8 mouse cellular contexts compared by ENCODE assay signal in genomic region chr4:83485250-83485649, GRCm38 (mm10). TPM values are rescaled to one million over a fixed set of nuclear protein-coding genes. Genes with fewer than 3 reads are reported as not detected.
A peak's percentile ranks its signal among the peaks of the same experiment; 100 is the strongest.
DNase-seq lines count a peak whose midpoint lies in the region; ATAC-seq and TF ChIP-seq lines count a peak whose summit lies in the region.

No protein-coding gene starts in this region.

- H3K4me3 ChIP-seq in heart, embryonic 11.5 days (ENCODE audit: low read depth, low read length) = peak overlapping the region; percentile 96
- peak overlapping the region; percentile 74 to 92 (median 81) for H3K4me3 ChIP-seq in CH12.LX (replicated peaks in 1 of 3; ENCODE audit: low read depth in 2 of 3, low read length in 2 of 3, poor library complexity in 1 of 3)
- peak overlapping the region; percentile 92 for H3K4me3 ChIP-seq in forebrain, embryonic 13.5 days
- H3K4me3 ChIP-seq in liver, embryonic 14.5 days (ENCODE audit: insufficient read depth in 1 of 2, low read depth in 2 of 2, low read length in 2 of 2) = peak overlapping the region; percentile 81 to 90

- H3K4me1 ChIP-seq in heart, embryonic 11.5 days (ENCODE audit: control insufficient read depth, insufficient read depth, low read length) = peaks cover 9% of the 10 kb centered on the region; the same call in 1 of the 2 replicates
- peaks cover 7 to 56% of the 10 kb centered on the region in 2 experiments; a peak in 3 of 4 replicates for H3K4me1 ChIP-seq in CH12.LX (ENCODE audit: control insufficient read depth in 1 of 2, insufficient read depth in 2 of 2)
- peaks cover 35% of the 10 kb centered on the region for H3K4me1 ChIP-seq in forebrain, embryonic 13.5 days
- peaks cover 0 to 13% of the 10 kb centered on the region in 2 experiments; a peak in 3 of 4 replicates for H3K4me1 ChIP-seq in liver, embryonic 14.5 days (replicated peaks; ENCODE audit: control insufficient read depth in 2 of 2, insufficient read depth in 2 of 2, low read length in 1 of 2)

- no peak for DNase-seq in heart, postnatal 25 days (ENCODE audit: low spot score)
- DNase-seq in CH12.LX (ENCODE audit: extremely low read depth) = no peak
- no peak for DNase-seq in liver, embryonic 14.5 days (ENCODE audit: low read depth in 3 of 3, low spot score in 3 of 3)
- DNase-seq in right cerebral cortex, postnatal 25 days = no peak
- no peak for DNase-seq in cerebellum, postnatal 25 days

- H3K36me3 ChIP-seq in heart, embryonic 11.5 days (ENCODE audit: control insufficient read depth, insufficient read depth, low read length) = peaks cover 2% of the 10 kb centered on the region; the same call in 1 of the 2 replicates
- H3K36me3 ChIP-seq in CH12.LX (replicated peaks in 1 of 2; ENCODE audit: control insufficient read depth in 1 of 2, insufficient read depth in 1 of 2, low read length in 1 of 2) = peaks cover 25 to 42% of the 10 kb centered on the region in 2 experiments
- peaks cover 26% of the 10 kb centered on the region for H3K36me3 ChIP-seq in forebrain, embryonic 13.5 days (ENCODE audit: poor library complexity, severe bottlenecking)
- H3K36me3 ChIP-seq in liver, embryonic 14.5 days (replicated peaks; ENCODE audit: control insufficient read depth, insufficient read depth, low read depth) = peaks cover 27% of the 10 kb centered on the region

- peak overlapping the region; percentile 73 for H3K4me2 ChIP-seq in heart, embryonic 11.5 days
- H3K4me2 ChIP-seq in CH12.LX (ENCODE audit: insufficient read depth, low read depth, poor library complexity, severe bottlenecking) = peak overlapping the region; percentile 83
- H3K4me2 ChIP-seq in forebrain, embryonic 13.5 days = peak overlapping the region; percentile 63
- H3K4me2 ChIP-seq in liver, embryonic 14.5 days (ENCODE audit: low read depth) = peak overlapping the region; percentile 87

- WGBS in heart, embryonic 11.5 days (ENCODE audit: insufficient replicate concordance) = 29% methylated on average over 12 of the region's 12 CpGs
- 16% methylated on average over 12 of the region's 12 CpGs for WGBS in forebrain, embryonic 13.5 days
- 27% methylated on average over 12 of the region's 12 CpGs for WGBS in liver, embryonic 14.5 days (ENCODE audit: insufficient replicate concordance)

- H3K27ac ChIP-seq in heart, embryonic 11.5 days (ENCODE audit: low read depth, low read length) = peak overlapping the region; percentile 98; the same call in 1 of the 2 replicates
- H3K27ac ChIP-seq in CH12.LX (ENCODE audit: insufficient read depth, low read depth) = 0 out of 2 replicates have a peak overlapping the region, but pooled peaks have one; percentile 17
- H3K27ac ChIP-seq in forebrain, embryonic 13.5 days = peak overlapping the region; percentile 99
- H3K27ac ChIP-seq in liver, embryonic 14.5 days = peak overlapping the region; percentile 88

- TF ChIP-seq RAD21 in CH12.LX (IDR thresholded peaks at IDR 0.05; ENCODE audit: low read depth, low read length) = no peak

- no peaks in the 10 kb centered on the region for H3K27me3 ChIP-seq in heart, embryonic 11.5 days (ENCODE audit: control insufficient read depth, insufficient read depth, low read length)
- no peaks in the 10 kb centered on the region for H3K27me3 ChIP-seq in CH12.LX (replicated peaks)
- no peaks in the 10 kb centered on the region for H3K27me3 ChIP-seq in forebrain, embryonic 13.5 days
- no peaks in the 10 kb centered on the region for H3K27me3 ChIP-seq in liver, embryonic 14.5 days (ENCODE audit: control insufficient read depth, insufficient read depth, low read length)

- H3K9ac ChIP-seq in heart, embryonic 11.5 days (ENCODE audit: low read depth, low read length) = peak overlapping the region; percentile 94
- H3K9ac ChIP-seq in CH12.LX (ENCODE audit: insufficient read depth, low read depth) = peak overlapping the region; percentile 70
- peak overlapping the region; percentile 98 for H3K9ac ChIP-seq in forebrain, embryonic 13.5 days
- peak overlapping the region; percentile 88 for H3K9ac ChIP-seq in liver, embryonic 14.5 days (replicated peaks)

- TF ChIP-seq POLR2A in CH12.LX (IDR thresholded peaks at IDR 0.05; ENCODE audit: low read depth, low read length) = no peak

- in situ Hi-C loops in CH12.LX (cut with MboI; ENCODE audit: low pct_ligation_motif_present, low pct_unique_long_range_greater_than_20kb, low sequenced_read_pairs) = no loop called here

- dilution Hi-C loops in CH12.LX (cut with MboI; ENCODE audit: extremely low pct_ligation_motif_present, extremely low pct_unique_long_range_greater_than_20kb, low sequenced_read_pairs) = no loop called here

- ATAC-seq in heart, embryonic 11.5 days (replicated peaks; ENCODE audit: insufficient number of reproducible peaks, low FRiP score, low TSS enrichment) = no peak
- no peak for ATAC-seq in forebrain, embryonic 13.5 days
- no peak for ATAC-seq in liver, embryonic 14.5 days (ENCODE audit: insufficient read depth)
- no peak for ATAC-seq in cerebellum, adult (ENCODE audit: insufficient number of reproducible peaks, low FRiP score, low TSS enrichment)

- intact Hi-C loops in heart, postnatal 25 days (cut with DNase I) = loop anchor here (1.0 kb wide), 1 partner anchor 85 kb away; no protein-coding TSS in a partner anchor

- TF ChIP-seq CTCF in CH12.LX (conservative IDR thresholded peaks at IDR 0.05 in 1 of 2, IDR thresholded peaks at IDR 0.05 in 1 of 2; ENCODE audit: low read depth in 2 of 2, low read length in 2 of 2) = no peak
- TF ChIP-seq CTCF in liver, embryonic 14.5 days (IDR thresholded peaks at IDR 0.05; ENCODE audit: low read depth) = no peak

- peaks cover 34% of the 10 kb centered on the region for H3K79me2 ChIP-seq in CH12.LX (replicated peaks; ENCODE audit: control insufficient read depth, extremely low read depth, insufficient read depth, poor library complexity, severe bottlenecking)

- no peaks in the 10 kb centered on the region for H3K9me3 ChIP-seq in heart, embryonic 11.5 days (replicated peaks; ENCODE audit: control insufficient read depth, low read length)
- H3K9me3 ChIP-seq in CH12.LX (replicated peaks; ENCODE audit: low read length) = peaks cover under 1% of the 10 kb centered on the region
- no peaks in the 10 kb centered on the region for H3K9me3 ChIP-seq in forebrain, embryonic 13.5 days (replicated peaks)
- H3K9me3 ChIP-seq in liver, embryonic 14.5 days (ENCODE audit: control insufficient read depth, low read length) = no peaks in the 10 kb centered on the region

- no peak for TF ChIP-seq EP300 in CH12.LX (IDR thresholded peaks at IDR 0.05; ENCODE audit: low read length)
- TF ChIP-seq EP300 in liver, embryonic 14.5 days (IDR thresholded peaks at IDR 0.05; ENCODE audit: low read depth) = no peak

TF ChIP-seq in CH12.LX, 34 proteins besides CTCF, POLR2A, EP300 and RAD21:
- TF ChIP-seq POLR2AphosphoS2 (IDR thresholded peaks at IDR 0.05; ENCODE audit: low read depth, low read length) = no peak
- no peak for TF ChIP-seq IRF4 (IDR thresholded peaks at IDR 0.05; ENCODE audit: low read depth, low read length)
- TF ChIP-seq SMC3 (IDR thresholded peaks at IDR 0.05; ENCODE audit: low read depth, low read length) = no peak
- TF ChIP-seq MAX (IDR thresholded peaks at IDR 0.05; ENCODE audit: low read length) = no peak
- TF ChIP-seq CHD2 (IDR thresholded peaks at IDR 0.05; ENCODE audit: low read length) = no peak
- no peak for TF ChIP-seq GABPA (IDR thresholded peaks at IDR 0.05; ENCODE audit: insufficient replicate concordance, low read depth, low read length)
- TF ChIP-seq ZC3H11A (IDR thresholded peaks at IDR 0.05; ENCODE audit: low read depth, low read length) = no peak
- no peak for TF ChIP-seq MEF2A (IDR thresholded peaks at IDR 0.05; ENCODE audit: borderline replicate concordance, low read depth, low read length)
- no peak for TF ChIP-seq E2F4 (IDR thresholded peaks at IDR 0.05; ENCODE audit: insufficient replicate concordance, low read depth, low read length)
- no peak for TF ChIP-seq ZKSCAN1 (IDR thresholded peaks at IDR 0.05; ENCODE audit: borderline replicate concordance, low read depth, low read length)
- no peak for TF ChIP-seq CHD1 (IDR thresholded peaks at IDR 0.05; ENCODE audit: low read depth, low read length)
- no peak for TF ChIP-seq JUN (IDR thresholded peaks at IDR 0.05; ENCODE audit: insufficient read depth, low read depth, low read length)
- TF ChIP-seq JUND (conservative IDR thresholded peaks at IDR 0.05; ENCODE audit: low read depth, low read length) = no peak
- no peak for TF ChIP-seq UBTF (IDR thresholded peaks at IDR 0.05; ENCODE audit: low read depth, low read length)
TF ChIP-seq in CH12.LX: peak in this region for 0.

RNA-seq across cellular contexts. Expression of gene Psip1, which starts 1.0 kb away (rescaled TPM):
- polyA plus RNA-seq in heart, embryonic 11.5 days (2014; fragmentation: Nextera tagmentation; extraction: Ambion mirVana) = 111 and 115 TPM in 2 replicates
- 10 to 100 TPM; 15.9 to 19.5 TPM for total RNA-seq in heart, postnatal 25 days (2021)
- total RNA-seq in CH12.LX (2012; rRNA removed) = 61.7 and 67.5 TPM in 2 replicates
- 107 and 114 TPM in 2 replicates for total RNA-seq in CH12.LX (2014; rRNA removed)
- 143 and 157 TPM in 2 replicates for polyA plus RNA-seq in CH12.LX (2012; ENCODE audit: insufficient read length, low read depth)
- polyA plus RNA-seq in forebrain, embryonic 13.5 days (2015; fragmentation: Nextera tagmentation; extraction: Ambion mirVana) = 345 and 371 TPM in 2 replicates
- 22.1 and 41.4 TPM in 2 replicates for polyA plus RNA-seq in liver, embryonic 14.5 days (2012; rRNA removed)
- polyA plus RNA-seq in liver, embryonic 14.5 days (2014; fragmentation: Nextera tagmentation; extraction: Ambion mirVana) = 54.7 and 60.4 TPM in 2 replicates

RNA-seq across cellular contexts. Expression of gene Ccdc171, which starts 40.1 kb away (rescaled TPM):
- 2.5 and 4.9 TPM in 2 replicates for polyA plus RNA-seq in heart, embryonic 11.5 days (2014; fragmentation: Nextera tagmentation; extraction: Ambion mirVana)
- 1 to 10 TPM in 1 of 2 experiments, under 1 TPM in 1; 0.78 to 1.0 TPM for total RNA-seq in heart, postnatal 25 days (2021)
- 1.1 and 1.5 TPM in 2 replicates for total RNA-seq in CH12.LX (2012; rRNA removed)
- total RNA-seq in CH12.LX (2014; rRNA removed) = 0.93 and 1.4 TPM in 2 replicates
- polyA plus RNA-seq in CH12.LX (2012; ENCODE audit: insufficient read length, low read depth) = 2.2 and 2.3 TPM in 2 replicates
- polyA plus RNA-seq in forebrain, embryonic 13.5 days (2015; fragmentation: Nextera tagmentation; extraction: Ambion mirVana) = 5.5 and 5.7 TPM in 2 replicates
- polyA plus RNA-seq in liver, embryonic 14.5 days (2012; rRNA removed) = 0.52 and 0.89 TPM in 2 replicates
- 0.64 and 0.77 TPM in 2 replicates for polyA plus RNA-seq in liver, embryonic 14.5 days (2014; fragmentation: Nextera tagmentation; extraction: Ambion mirVana)

Comparison
In these comparisons a context has a peak if more than half of its experiments do, and no peak if none do; other contexts are left out.
1. H3K27ac ChIP-seq: peak in every context shown above with its lines; median percentile 99 in forebrain, embryonic 13.5 days; 98 in heart, embryonic 11.5 days; 88 in liver, embryonic 14.5 days; 17 in CH12.LX.